Mouse (Mus musculus) WW6 (cell line): ENCODE measurements around the gene Gm49322.
"Not testable (repeated sequence)": the region's sequence is repeated elsewhere in the genome, so short reads cannot be mapped to it uniquely, and the experiment has no call there.

ENCODE experiments used
- DNase-seq: peaks from one replicate; pipeline ENCODE4 v3.0.0-alpha.2; 2013; ENCODE audit warnings: low read depth, low spot score

The Gm49322 gene

GRCm38 (mm10) chr10:80605721-80606120, at the start of gene Gm49322:
Gm49322 (plus strand) TSS chr10:80606021.
- not testable (repeated sequence) for DNase-seq

GRCm38 (mm10) chr10:80557346-80557965, 48.4 kb upstream of the Gm49322 start:
- no peak for DNase-seq

GRCm38 (mm10) chr10:80559431-80559830, 46.4 kb upstream of the Gm49322 start:
- DNase-seq = no peak

- DNase-seq = no peak
Observed at GRCm38 (mm10) chr10:80560621-80561020, 45.2 kb upstream of the Gm49322 start.

GRCm38 (mm10) chr10:80561116-80561944, 44.5 kb upstream of the Gm49322 start, which contains the start of gene Rexo1:
Rexo1 (minus strand) TSS chr10:80561560.
- DNase-seq = peak; percentile 84

- DNase-seq = peak; percentile 65
Observed at GRCm38 (mm10) chr10:80566375-80567092, 39.3 kb upstream of the Gm49322 start.

- DNase-seq = no peak
Observed at GRCm38 (mm10) chr10:80568876-80569275, 36.9 kb upstream of the Gm49322 start.

- DNase-seq = no peak
Observed at GRCm38 (mm10) chr10:80569664-80570066, 36.2 kb upstream of the Gm49322 start.

- DNase-seq = no peak
Observed at GRCm38 (mm10) chr10:80570419-80570818, 35.4 kb upstream of the Gm49322 start.

GRCm38 (mm10) chr10:80570871-80571836, 34.7 kb upstream of the Gm49322 start:
- DNase-seq = no peak

- DNase-seq = no peak
Observed at GRCm38 (mm10) chr10:80572477-80572876, 33.3 kb upstream of the Gm49322 start.

GRCm38 (mm10) chr10:80573944-80574343, 31.9 kb upstream of the Gm49322 start:
- DNase-seq = no peak

- no peak for DNase-seq
Observed at GRCm38 (mm10) chr10:80574896-80575295, 30.9 kb upstream of the Gm49322 start.

- no peak for DNase-seq
Observed at GRCm38 (mm10) chr10:80575925-80576324, 29.9 kb upstream of the Gm49322 start.

- DNase-seq = no peak
Observed at GRCm38 (mm10) chr10:80576351-80577194, 29.2 kb upstream of the Gm49322 start.

GRCm38 (mm10) chr10:80577195-80578130, 28.4 kb upstream of the Gm49322 start, which contains the start of gene Klf16:
Klf16 (minus strand) TSS chr10:80577321.
- peak; percentile 84 for DNase-seq

GRCm38 (mm10) chr10:80578131-80578750, 27.6 kb upstream of the Gm49322 start:
- DNase-seq = no peak

GRCm38 (mm10) chr10:80578911-80579310, 26.9 kb upstream of the Gm49322 start:
- DNase-seq = no peak
